Mouse (Mus musculus) olfactory bulb, adult 2 months (tissue): ENCODE measurements around the gene Ankrd55.

Experiments
- CTCF ChIP-seq: fragments of 200-500 bp; IDR thresholded peaks from 2 replicates; pipeline ENCODE4 v1.5.1; 2012; ENCODE audit warnings: low read depth, mild to moderate bottlenecking, low read length, moderate library complexity; ENCODE audit not compliant: insufficient read depth
- POLR2A ChIP-seq: fragments of 200-500 bp; IDR thresholded peaks from 2 replicates; pipeline ENCODE4 v1.6.1; 2012; ENCODE audit warnings: mild to moderate bottlenecking, low read depth, low read length, moderate library complexity; ENCODE audit not compliant: insufficient read depth

GRCm38 (mm10) chr13:112427521-112427920, 139.3 kb downstream of the Ankrd55 start:
- TF ChIP-seq CTCF (no peak), POLR2A (no peak)
